Mouse (Mus musculus): ENCODE measurements around the gene Rps13. TPM values are rescaled to one million over a fixed set of nuclear protein-coding genes. Genes with fewer than 3 reads are reported as not detected.
A peak's percentile ranks its signal among the peaks of the same experiment; 100 is the strongest.

Gene Rps13
- total and polyA plus RNA-seq, 3 experiments = 388 to 1,979 (median 1,623) TPM

- in situ Hi-C loops (cut with MboI; ENCODE audit: low pct_ligation_motif_present, low pct_unique_long_range_greater_than_20kb, low sequenced_read_pairs) (no loop called here), dilution Hi-C loops (cut with MboI; ENCODE audit: extremely low pct_ligation_motif_present, extremely low pct_unique_long_range_greater_than_20kb, low sequenced_read_pairs) (no loop called here)
- no peak overlapping the region for H3K27ac ChIP-seq (ENCODE audit: insufficient read depth, low read depth)
- H3K4me2 ChIP-seq (ENCODE audit: insufficient read depth, low read depth, poor library complexity, severe bottlenecking) = no peak overlapping the region
- DNase-seq (ENCODE audit: extremely low read depth) = peak; percentile 30
- TF ChIP-seq POLR2AphosphoS2 (IDR thresholded peaks at IDR 0.05; ENCODE audit: low read depth, low read length) = no peak
- TF ChIP-seq E2F4 (IDR thresholded peaks at IDR 0.05; ENCODE audit: insufficient replicate concordance, low read depth, low read length) = no peak
- no peak for TF ChIP-seq SIN3A (IDR thresholded peaks at IDR 0.05; ENCODE audit: low read length)
- no peak for TF ChIP-seq MYC (IDR thresholded peaks at IDR 0.05; ENCODE audit: low read depth, low read length)
- TF ChIP-seq USF2 (conservative IDR thresholded peaks at IDR 0.05; ENCODE audit: low read depth, low read length) = no peak
- TF ChIP-seq NELFE (IDR thresholded peaks at IDR 0.05; ENCODE audit: low read depth, low read length) = no peak
- no peaks in the 10 kb centered on the region for H3K36me3 ChIP-seq (replicated peaks in 1 of 2; ENCODE audit: control insufficient read depth in 1 of 2, insufficient read depth in 1 of 2, low read length in 1 of 2)
- H3K9ac ChIP-seq (ENCODE audit: insufficient read depth, low read depth) = no peak overlapping the region
- H3K27me3 ChIP-seq (replicated peaks) = no peaks in the 10 kb centered on the region
- peaks cover 0 to 18% of the 10 kb centered on the region in 2 experiments; a peak in 2 of 4 replicates for H3K4me1 ChIP-seq (ENCODE audit: control insufficient read depth in 1 of 2, insufficient read depth in 2 of 2)
- no peaks in the 10 kb centered on the region for H3K9me3 ChIP-seq (replicated peaks; ENCODE audit: low read length)
- H3K79me2 ChIP-seq (replicated peaks; ENCODE audit: control insufficient read depth, extremely low read depth, insufficient read depth, poor library complexity, severe bottlenecking) = no peaks in the 10 kb centered on the region
- no peak overlapping the region for H3K4me3 ChIP-seq (replicated peaks in 1 of 3; ENCODE audit: low read depth in 2 of 3, low read length in 2 of 3, poor library complexity in 1 of 3)
Measured at GRCm38 (mm10) chr7:116294961-116295360, 39.0 kb downstream of the Rps13 start.

GRCm38 (mm10) chr7:116292377-116292776, 41.6 kb downstream of the Rps13 start:
- no peaks in the 10 kb centered on the region for H3K36me3 ChIP-seq (replicated peaks in 1 of 2; ENCODE audit: control insufficient read depth in 1 of 2, insufficient read depth in 1 of 2, low read length in 1 of 2)
- no peaks in the 10 kb centered on the region for H3K27me3 ChIP-seq (replicated peaks)
- H3K27ac ChIP-seq (ENCODE audit: insufficient read depth, low read depth) = no peak overlapping the region
- H3K9ac ChIP-seq (ENCODE audit: insufficient read depth, low read depth) = no peak overlapping the region
- no peaks in the 10 kb centered on the region for H3K79me2 ChIP-seq (replicated peaks; ENCODE audit: control insufficient read depth, extremely low read depth, insufficient read depth, poor library complexity, severe bottlenecking)
- in situ Hi-C loops (cut with MboI; ENCODE audit: low pct_ligation_motif_present, low pct_unique_long_range_greater_than_20kb, low sequenced_read_pairs) = no loop called here
- H3K4me3 ChIP-seq (replicated peaks in 1 of 3; ENCODE audit: low read depth in 2 of 3, low read length in 2 of 3, poor library complexity in 1 of 3) = no peak overlapping the region
- peaks cover 0 to 19% of the 10 kb centered on the region in 2 experiments; a peak in 2 of 4 replicates for H3K4me1 ChIP-seq (ENCODE audit: control insufficient read depth in 1 of 2, insufficient read depth in 2 of 2)
- H3K9me3 ChIP-seq (replicated peaks; ENCODE audit: low read length) = no peaks in the 10 kb centered on the region
- no peak for TF ChIP-seq GABPA (IDR thresholded peaks at IDR 0.05; ENCODE audit: insufficient replicate concordance, low read depth, low read length)
- no peak for TF ChIP-seq MAFK (IDR thresholded peaks at IDR 0.05; ENCODE audit: insufficient replicate concordance, low read length)
- no peak for TF ChIP-seq RAD21 (IDR thresholded peaks at IDR 0.05; ENCODE audit: low read depth, low read length)
- TF ChIP-seq SIN3A (IDR thresholded peaks at IDR 0.05; ENCODE audit: low read length) = no peak
- TF ChIP-seq MAX (IDR thresholded peaks at IDR 0.05; ENCODE audit: low read length) = no peak
- TF ChIP-seq POLR2AphosphoS2 (IDR thresholded peaks at IDR 0.05; ENCODE audit: low read depth, low read length) = no peak
- no peak for TF ChIP-seq ETS1 (conservative IDR thresholded peaks at IDR 0.05; ENCODE audit: low read depth, low read length)
- TF ChIP-seq RCOR1 (conservative IDR thresholded peaks at IDR 0.05; ENCODE audit: low read depth, low read length) = no peak
- no peak for TF ChIP-seq BHLHE40 (IDR thresholded peaks at IDR 0.05; ENCODE audit: low read depth, low read length)
- TF ChIP-seq NRF1 (IDR thresholded peaks at IDR 0.05; ENCODE audit: low read depth, low read length) = no peak
- no peak overlapping the region for H3K4me2 ChIP-seq (ENCODE audit: insufficient read depth, low read depth, poor library complexity, severe bottlenecking)
- dilution Hi-C loops (cut with MboI; ENCODE audit: extremely low pct_ligation_motif_present, extremely low pct_unique_long_range_greater_than_20kb, low sequenced_read_pairs) = no loop called here
- DNase-seq (ENCODE audit: extremely low read depth) = no peak

Data from CH12.LX (cell line).